Comparison of ENCODE assay signal across 21 mouse cellular contexts in genomic region chr4:154574208-154574875, GRCm38 (mm10).
DNase-seq lines count a peak whose midpoint lies in the region; ATAC-seq and TF ChIP-seq lines count a peak whose summit lies in the region.
"Had no signal": no experiment of that assay in that cellular context is flagged by ENCODE, and none has a peak within 500 bp of the region (broad histone marks: within the 10 kb centered on the region; RNA-seq: fewer than 3 reads in every experiment).

No protein-coding gene starts in this region.

- no peak overlapping the region for H3K4me3 ChIP-seq in lung, embryonic 15.5 days
- no peak overlapping the region for H3K4me3 ChIP-seq in embryonic facial prominence, embryonic 15.5 days (replicated peaks)
- H3K4me3 ChIP-seq in stomach, postnatal 0 days (ENCODE audit: low read depth, low read length), result no peak overlapping the region
- H3K4me3 ChIP-seq: heart, embryonic 15.5 days; hindbrain, embryonic 13.5 days; limb, embryonic 15.5 days; megakaryocyte, embryonic 14.5 days had no signal

- 0 out of 2 replicates have a peak, but pooled peaks have one; percentile 3 for TF ChIP-seq CTCF in stomach, postnatal 0 days (IDR thresholded peaks at IDR 0.05; ENCODE audit: low read depth)

- no peak overlapping the region for H3K4me2 ChIP-seq in lung, embryonic 15.5 days
- no peak overlapping the region for H3K4me2 ChIP-seq in embryonic facial prominence, embryonic 15.5 days (replicated peaks)
- H3K4me2 ChIP-seq in stomach, postnatal 0 days (replicated peaks; ENCODE audit: low read depth), result no peak overlapping the region
- H3K4me2 ChIP-seq: heart, embryonic 15.5 days; hindbrain, embryonic 13.5 days; limb, embryonic 15.5 days had no signal

- H3K9me3 ChIP-seq in lung, embryonic 15.5 days, result no peaks in the 10 kb centered on the region
- H3K9me3 ChIP-seq in embryonic facial prominence, embryonic 15.5 days (replicated peaks), result no peaks in the 10 kb centered on the region
- no peaks in the 10 kb centered on the region for H3K9me3 ChIP-seq in stomach, postnatal 0 days (ENCODE audit: control insufficient read depth, low read length)
- H3K9me3 ChIP-seq: heart, embryonic 15.5 days; hindbrain, embryonic 13.5 days; limb, embryonic 15.5 days; megakaryocyte, embryonic 14.5 days had no signal

- peaks cover 2% of the 10 kb centered on the region; the same call in 1 of the 2 replicates for H3K27me3 ChIP-seq in lung, embryonic 15.5 days
- H3K27me3 ChIP-seq in embryonic facial prominence, embryonic 15.5 days, result peaks cover 11% of the 10 kb centered on the region
- H3K27me3 ChIP-seq in stomach, postnatal 0 days (ENCODE audit: control insufficient read depth, insufficient read depth, low read length), result no peaks in the 10 kb centered on the region
- H3K27me3 ChIP-seq: heart, embryonic 15.5 days; limb, embryonic 15.5 days had no signal

- peak overlapping the region; percentile 82 for H3K27ac ChIP-seq in lung, embryonic 15.5 days
- no peak overlapping the region for H3K27ac ChIP-seq in embryonic facial prominence, embryonic 15.5 days (replicated peaks)
- peak overlapping the region; percentile 78 for H3K27ac ChIP-seq in stomach, postnatal 0 days (replicated peaks)
- H3K27ac ChIP-seq: heart, embryonic 15.5 days; hindbrain, embryonic 13.5 days; limb, embryonic 15.5 days had no signal

- ATAC-seq in lung, embryonic 15.5 days (ENCODE audit: borderline replicate concordance, extremely low read depth, low FRiP score, low TSS enrichment), result peak; percentile 33; the same call in 1 of the 2 replicates
- ATAC-seq in embryonic facial prominence, embryonic 15.5 days (ENCODE audit: insufficient number of reproducible peaks, low FRiP score, low TSS enrichment, low read depth), result peak; percentile 56
- ATAC-seq in stomach, postnatal 0 days (ENCODE audit: low FRiP score, low TSS enrichment), result peak; percentile 64
- no peak for ATAC-seq in cerebellum, adult (ENCODE audit: insufficient number of reproducible peaks, low FRiP score, low TSS enrichment)
- ATAC-seq: liver, postnatal 0 days had no signal

- TF ChIP-seq EP300 in stomach, postnatal 0 days (optimal IDR thresholded peaks at IDR 0.05), result no peak

- 43% methylated on average over 13 of the region's 13 CpGs for WGBS in lung, embryonic 15.5 days
- WGBS in embryonic facial prominence, embryonic 15.5 days, result 52% methylated on average over 13 of the region's 13 CpGs
- WGBS in stomach, postnatal 0 days, result 50% methylated on average over 12 of the region's 13 CpGs

- no peaks in the 10 kb centered on the region for H3K36me3 ChIP-seq in lung, embryonic 15.5 days
- no peaks in the 10 kb centered on the region for H3K36me3 ChIP-seq in embryonic facial prominence, embryonic 15.5 days
- H3K36me3 ChIP-seq in stomach, postnatal 0 days (ENCODE audit: control insufficient read depth, insufficient read depth, low read length), result no peaks in the 10 kb centered on the region
- H3K36me3 ChIP-seq: heart, embryonic 15.5 days; hindbrain, embryonic 13.5 days; limb, embryonic 15.5 days had no signal

- H3K9ac ChIP-seq in lung, embryonic 15.5 days, result no peak overlapping the region
- H3K9ac ChIP-seq in embryonic facial prominence, embryonic 15.5 days, result no peak overlapping the region
- no peak overlapping the region; the same call in 1 of the 2 replicates for H3K9ac ChIP-seq in stomach, postnatal 0 days (ENCODE audit: low read length)
- H3K9ac ChIP-seq: heart, embryonic 15.5 days; hindbrain, embryonic 13.5 days; limb, embryonic 15.5 days; liver, postnatal 0 days had no signal

- DNase-seq in heart, adult 11 months, result peak; percentile 92
- no peak for DNase-seq in heart, postnatal 4 days
- no peak for DNase-seq in lung, postnatal 14 days
- DNase-seq in stomach, postnatal 0 days (ENCODE audit: low spot score), result peak; percentile 68
- DNase-seq: adrenal gland, adult 8-10 months; cerebellum, adult 18-20 months; cerebellum, postnatal 36 days; gastrocnemius, postnatal 25 days; kidney, adult 2 months; kidney, postnatal 25 days; layer of hippocampus, adult 9-11 months; liver, postnatal 0 days; spleen, adult 18-20 months; thymus, postnatal 4 days had no signal

- peaks cover 37% of the 10 kb centered on the region for H3K4me1 ChIP-seq in lung, embryonic 15.5 days
- peaks cover 9% of the 10 kb centered on the region for H3K4me1 ChIP-seq in embryonic facial prominence, embryonic 15.5 days
- no peaks in the 10 kb centered on the region for H3K4me1 ChIP-seq in stomach, postnatal 0 days (replicated peaks; ENCODE audit: control insufficient read depth, insufficient read depth)
- H3K4me1 ChIP-seq: megakaryocyte, embryonic 14.5 days had no signal

Comparison
In these comparisons a context has a peak if more than half of its experiments do, and no peak if none do; other contexts are left out.
1. DNase-seq: peak in heart, adult 11 months (single experiment) and stomach, postnatal 0 days (single experiment); none in heart, postnatal 4 days (single experiment) and lung, postnatal 14 days (single experiment).